Mouse (Mus musculus) kidney, postnatal 25 days (tissue): ENCODE measurements around the gene Adssl1.

Source experiments
- DNase-seq, 2 experiments: peaks; one replicate each; pipeline ENCODE4 v3.0.0; 2021; ENCODE audit warnings: mixed read lengths in 2 of 2

Gene Adssl1

DNA sequence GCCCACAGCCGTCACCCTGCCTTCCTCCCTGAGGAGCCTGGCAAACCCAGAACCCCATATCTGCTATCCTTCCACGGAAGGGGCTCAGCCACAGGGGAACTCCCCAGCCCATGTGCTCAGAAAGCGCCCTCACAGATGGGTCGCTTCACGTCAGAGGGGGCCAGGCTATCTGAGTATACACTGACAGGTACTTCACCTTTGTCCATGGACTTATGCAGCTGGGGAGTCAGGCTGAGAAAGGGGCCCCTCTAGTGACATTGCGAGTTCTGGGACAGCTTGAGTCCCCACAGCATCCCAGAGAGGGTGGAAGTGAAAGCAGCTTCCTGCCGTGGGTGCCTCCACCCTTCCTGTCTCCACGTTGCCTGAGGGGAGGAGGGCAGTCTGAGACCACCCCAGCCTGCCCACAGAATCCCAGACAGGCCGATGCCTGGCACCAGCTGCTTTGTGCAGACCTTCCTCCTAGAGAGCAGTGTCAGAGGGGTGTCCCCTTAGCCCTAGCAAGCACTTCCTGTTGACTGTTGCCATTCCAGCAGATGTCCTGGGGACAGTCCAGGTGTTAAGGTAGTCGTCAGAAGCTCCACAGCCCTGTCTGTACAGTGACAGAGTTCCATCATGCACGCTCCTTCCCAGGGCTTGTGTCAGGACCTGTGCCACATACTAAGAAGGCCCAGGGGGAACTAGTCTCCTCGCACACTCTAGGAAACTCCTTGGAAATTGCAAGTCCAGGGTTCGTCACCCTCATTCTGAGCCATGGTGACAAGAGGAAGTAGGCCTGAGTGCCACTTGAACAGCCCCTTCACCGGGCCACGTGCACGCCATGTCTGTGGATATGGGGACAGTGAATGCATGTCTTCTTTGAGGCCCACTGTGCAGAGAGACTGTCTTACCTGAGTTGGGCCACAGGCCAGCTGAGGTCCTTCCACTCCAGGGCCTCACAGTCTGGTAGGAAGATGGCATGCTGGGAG, 25.6 kb upstream of the Adssl1 start:
- DNase-seq: no peak

DNA sequence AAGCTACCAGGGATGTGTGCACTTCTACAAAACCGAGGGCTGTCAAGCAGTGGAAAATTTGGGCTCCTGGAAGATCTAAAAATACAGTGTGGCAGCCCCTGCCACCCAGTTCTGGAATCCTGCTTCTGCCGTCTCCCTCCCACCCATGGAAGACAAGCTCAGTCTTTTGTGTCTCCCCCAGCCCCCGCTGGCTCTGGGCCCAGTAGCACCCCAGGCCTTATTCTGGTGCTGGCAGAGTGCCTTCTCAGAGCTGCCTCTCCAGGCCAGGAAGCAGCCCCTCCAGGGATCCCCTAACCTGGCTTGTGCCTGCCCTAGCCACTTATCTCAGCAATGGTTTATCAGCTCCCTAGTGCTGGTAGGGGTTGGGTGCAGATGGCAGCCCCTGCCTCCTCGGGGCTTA, 24.9 kb upstream of the Adssl1 start:
- DNase-seq: no peak

- peak in 1 of 2 experiments; percentile 52 for DNase-seq
Observed at GRCm38 (mm10) chr12:112595626-112596025, 24.2 kb upstream of the Adssl1 start.

DNA sequence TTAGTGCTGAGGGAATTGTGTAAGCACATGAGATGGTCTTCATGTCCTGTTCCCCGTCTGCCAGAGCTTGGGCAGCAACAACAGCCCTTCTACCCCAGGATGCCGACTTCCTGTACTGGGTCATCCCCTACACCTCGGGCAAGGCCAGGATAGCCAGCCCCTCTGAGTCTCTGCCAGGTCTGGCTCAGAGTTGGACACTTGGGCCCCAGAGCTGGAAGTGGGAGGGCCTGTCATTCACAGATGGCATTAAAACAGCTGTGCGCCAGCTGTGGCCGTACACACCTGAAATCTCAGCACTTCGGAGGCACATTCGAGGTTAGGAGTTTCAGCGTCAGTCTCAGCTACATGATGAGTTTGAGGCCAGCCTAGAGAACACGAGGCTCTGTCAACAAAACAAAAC, 23.4 kb upstream of the Adssl1 start:
- DNase-seq: no peak

GRCm38 (mm10) chr12:112596891-112597500, 22.8 kb upstream of the Adssl1 start:
- DNase-seq: no peak

DNA sequence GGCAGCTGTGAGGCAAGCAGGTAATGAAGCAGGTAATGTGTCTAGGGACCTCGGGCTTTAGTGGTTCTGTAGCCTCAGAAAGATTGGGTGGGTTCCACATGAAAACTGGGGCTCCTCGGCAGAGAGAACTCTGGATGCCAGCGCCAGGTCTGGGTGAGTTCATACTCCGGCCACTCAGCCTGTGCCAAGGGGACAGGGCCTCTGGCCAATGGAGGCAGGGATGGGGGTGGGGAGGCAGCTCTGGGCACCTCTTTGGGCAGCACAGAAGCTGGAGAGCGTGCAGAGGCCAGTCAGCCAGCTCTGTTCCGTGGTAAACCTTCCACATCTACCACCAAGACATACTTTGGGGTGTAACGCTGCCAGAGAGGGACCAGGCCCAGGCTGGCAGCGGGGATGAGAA, 22.2 kb upstream of the Adssl1 start:
- no peak for DNase-seq

DNA sequence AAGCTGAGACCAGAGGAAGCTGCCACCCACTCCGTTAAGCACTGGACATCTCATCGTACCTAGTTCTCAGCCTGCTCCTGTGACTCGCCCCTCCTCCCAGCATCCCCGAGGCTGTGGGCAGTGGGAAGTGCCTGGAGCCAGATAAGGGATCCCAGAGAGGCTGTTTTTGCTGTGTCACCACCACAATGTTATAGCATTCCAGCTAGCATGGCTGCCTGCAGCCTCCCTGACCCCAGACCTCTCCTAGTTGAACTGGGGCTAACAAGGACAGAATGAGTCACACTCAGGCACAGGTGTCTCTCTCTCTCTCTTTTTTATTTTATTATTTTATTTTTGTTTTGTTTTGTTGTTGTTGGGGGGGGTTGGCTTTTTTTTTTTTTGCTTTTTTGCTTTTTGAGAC, 20.6 kb upstream of the Adssl1 start:
- DNase-seq: no peak

DNA sequence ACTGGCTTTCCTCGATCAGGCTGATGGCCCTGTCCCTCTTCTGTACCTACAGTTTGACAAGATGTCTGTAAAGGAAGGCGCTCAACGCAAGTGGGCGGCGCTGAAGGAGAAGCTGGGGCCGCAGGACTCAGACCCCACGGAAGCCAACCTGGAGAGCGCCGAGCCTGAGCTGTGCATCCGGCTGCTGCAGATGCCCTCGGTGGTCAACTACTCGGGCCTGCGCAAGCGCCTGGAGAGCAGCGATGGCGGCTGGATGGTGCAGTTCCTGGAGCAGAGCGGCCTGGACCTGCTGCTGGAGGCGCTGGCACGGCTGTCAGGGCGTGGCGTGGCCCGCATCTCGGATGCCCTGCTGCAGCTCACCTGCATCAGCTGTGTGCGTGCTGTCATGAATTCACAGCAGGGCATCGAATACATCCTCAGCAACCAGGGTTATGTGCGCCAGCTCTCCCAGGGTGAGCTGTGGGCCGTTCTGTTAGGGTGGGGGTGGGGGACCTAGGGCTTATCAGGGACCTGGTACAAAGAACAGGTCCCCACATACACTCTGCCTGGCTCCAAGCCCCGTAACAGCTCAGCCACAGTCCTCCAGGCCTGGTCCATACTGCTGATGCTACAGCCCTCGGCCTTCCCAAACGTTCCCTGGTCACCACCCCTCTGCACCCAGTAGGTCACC, 19.8 kb upstream of the Adssl1 start:
- no peak for DNase-seq

- peak in 1 of 2 experiments; percentile 50 for DNase-seq
Observed at GRCm38 (mm10) chr12:112604022-112604421, 15.8 kb upstream of the Adssl1 start.

DNA sequence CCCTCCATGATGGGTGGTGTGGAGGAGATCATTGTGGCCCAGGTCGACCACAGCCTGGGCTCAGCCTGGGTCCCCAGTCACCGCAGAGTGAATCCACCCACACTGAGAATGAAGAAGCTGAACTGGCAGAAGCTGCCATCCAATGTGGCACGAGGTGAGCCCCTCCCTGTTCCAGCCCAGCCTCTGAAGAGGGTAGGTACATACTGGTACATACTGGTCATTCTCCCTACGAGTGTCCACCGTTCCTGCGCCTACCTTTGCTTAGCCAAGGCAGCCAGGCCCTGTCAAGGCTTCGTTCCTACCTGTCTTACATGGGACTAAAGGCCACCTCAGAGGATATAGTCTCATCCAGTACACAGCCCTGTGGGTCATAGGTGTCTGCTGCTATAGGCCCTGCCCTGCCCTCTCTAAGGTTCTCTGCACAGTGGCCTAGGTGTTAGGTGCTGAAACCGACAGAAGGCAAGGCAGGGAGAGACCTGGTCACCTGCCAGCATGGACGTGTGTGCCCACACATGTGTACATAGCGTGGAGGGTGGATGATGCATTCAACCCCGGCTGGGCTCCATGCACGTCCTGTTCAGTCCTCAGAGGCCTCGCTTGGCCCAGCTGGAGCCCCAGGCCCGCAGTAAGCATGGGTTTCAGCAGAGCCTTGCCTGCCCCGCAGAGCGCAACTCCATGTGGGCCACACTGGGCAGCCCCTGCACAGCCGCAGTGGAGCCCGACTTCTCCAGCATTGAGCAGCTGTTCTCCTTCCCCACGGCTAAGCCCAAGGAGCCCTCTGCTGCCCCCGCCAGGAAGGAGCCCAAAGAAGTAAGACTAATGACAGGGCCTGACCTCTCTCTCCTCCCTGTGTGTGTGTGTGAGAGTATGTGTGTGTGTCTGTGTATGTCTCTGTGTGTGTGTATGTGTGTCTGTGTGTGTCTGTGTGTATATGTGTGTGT, 14.9 kb upstream of the Adssl1 start:
- peak; percentile 45 to 48 for DNase-seq

DNA sequence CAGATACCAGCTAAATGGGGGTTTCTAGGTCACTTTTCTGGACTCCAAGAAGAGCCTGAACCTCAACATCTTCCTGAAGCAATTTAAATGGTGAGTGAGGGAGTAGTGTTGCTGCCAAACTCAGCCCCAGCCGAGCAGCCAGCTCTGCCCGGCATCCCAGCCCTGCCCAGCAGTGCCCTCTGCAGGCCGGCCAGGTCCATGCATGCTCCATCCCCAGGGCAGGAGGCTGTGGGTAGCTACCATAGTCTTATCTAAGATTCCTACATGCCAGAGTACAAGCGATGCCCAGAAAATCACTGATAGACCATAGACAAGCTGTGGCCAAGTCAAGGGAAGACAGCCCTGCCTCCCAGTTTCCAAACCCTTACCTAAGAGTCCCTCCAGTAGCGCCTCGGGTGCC, 14.1 kb upstream of the Adssl1 start:
- peak; percentile 74 for DNase-seq

DNA sequence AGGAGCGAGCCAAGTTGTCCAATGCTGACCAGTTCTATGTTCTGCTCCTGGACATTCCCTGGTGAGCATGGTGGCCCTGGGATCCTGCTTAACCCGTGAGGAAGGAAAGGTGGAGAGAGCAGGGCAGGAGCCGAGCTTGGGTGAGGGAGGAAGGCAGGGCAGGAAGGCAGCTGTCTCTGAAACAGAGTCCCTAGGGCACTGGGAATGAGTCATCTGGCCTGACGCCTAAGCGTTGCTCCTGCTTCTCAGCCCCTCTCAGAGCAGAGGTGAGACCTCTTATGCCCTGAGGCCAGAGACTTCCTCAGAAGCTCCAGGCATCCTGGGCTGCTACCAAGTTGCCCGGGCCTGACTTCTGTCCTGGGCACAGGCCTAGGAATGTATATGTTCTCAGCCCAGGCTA, 12.8 kb upstream of the Adssl1 start:
- peak; percentile 22 to 41 for DNase-seq

- peak; percentile 38 to 69 for DNase-seq
Observed at GRCm38 (mm10) chr12:112609031-112609430, 10.8 kb upstream of the Adssl1 start.

DNA sequence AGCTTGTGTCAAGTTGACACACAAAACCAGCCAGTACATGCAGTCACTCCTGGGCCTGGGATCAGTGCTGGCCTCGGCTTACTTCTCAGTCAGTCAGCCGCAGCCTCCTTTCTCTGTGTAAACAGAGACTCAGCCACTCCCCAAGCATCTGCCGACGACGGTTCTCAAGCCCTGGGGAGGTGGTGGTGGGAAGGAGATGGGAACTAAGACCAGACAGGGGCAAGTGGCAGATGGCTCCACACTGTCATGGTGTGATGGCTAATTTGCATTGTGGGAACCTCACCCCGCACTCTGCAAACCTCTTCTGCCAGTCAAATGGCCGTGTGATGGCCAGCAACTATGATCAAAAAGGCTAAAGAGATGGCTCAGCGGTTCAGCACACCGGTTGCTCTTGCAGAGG, 3.2 kb upstream of the Adssl1 start:
- DNase-seq: no peak

DNA sequence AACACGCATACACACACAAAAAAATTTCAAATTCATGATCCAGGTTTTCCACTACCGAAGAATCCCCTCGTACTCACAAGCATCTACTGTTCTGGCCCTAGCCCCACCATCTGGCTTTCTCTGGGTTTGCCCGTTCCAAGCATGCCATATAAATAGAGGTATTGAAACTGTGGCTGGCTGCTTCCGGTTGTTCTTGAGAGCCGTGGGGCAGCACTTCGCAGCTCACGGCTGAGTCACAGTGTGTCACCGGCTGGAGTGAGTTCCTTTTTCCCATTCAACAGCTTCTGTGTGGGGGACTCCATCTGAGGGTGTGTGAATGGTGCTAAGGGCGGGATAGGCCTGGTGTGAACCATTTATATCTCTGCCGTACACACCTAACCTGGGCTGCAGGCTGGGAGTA, 2.7 kb upstream of the Adssl1 start:
- DNase-seq: no peak

GRCm38 (mm10) chr12:112617898-112618380, 1.9 kb upstream of the Adssl1 start:
- peak; percentile 73 to 76 for DNase-seq

DNA sequence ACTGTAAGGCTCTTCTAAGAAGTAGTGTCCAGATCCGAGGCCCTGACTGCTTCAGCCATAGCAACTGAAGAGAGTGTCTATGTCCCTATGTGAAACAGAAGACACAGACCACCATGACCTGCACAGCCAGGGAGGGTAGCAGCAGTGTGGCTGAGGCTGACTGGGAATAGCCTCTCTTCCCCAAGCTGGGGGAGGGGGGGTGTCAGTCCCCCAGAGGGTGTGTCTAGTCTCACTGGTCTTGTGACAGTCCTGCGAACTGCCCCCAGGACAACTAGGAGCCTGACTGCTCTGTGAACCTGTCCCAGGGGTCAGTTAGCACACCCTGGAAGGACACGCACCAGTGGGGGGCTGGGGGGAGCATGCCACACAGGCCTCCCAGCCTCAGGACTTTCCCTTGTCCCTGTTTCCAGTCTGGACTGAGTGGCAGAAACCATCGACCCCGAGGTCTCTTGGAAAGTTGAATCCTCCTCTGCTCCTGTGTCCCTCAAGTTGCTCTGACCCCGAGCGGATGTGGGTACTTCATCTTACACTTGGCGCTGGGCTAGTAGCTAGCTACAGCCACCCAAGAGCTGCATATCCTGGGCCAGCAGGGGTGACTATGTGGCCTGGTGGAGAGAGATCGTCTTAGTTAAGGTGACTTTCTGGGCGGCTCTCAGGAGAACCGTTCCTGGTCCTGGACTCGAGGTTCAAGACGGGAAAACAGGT, 712 bp upstream of the Adssl1 start:
- DNase-seq: peak; percentile 41 to 85

GRCm38 (mm10) chr12:112620354-112621061, 663 bp downstream of the Adssl1 start:
- DNase-seq: no peak

DNA sequence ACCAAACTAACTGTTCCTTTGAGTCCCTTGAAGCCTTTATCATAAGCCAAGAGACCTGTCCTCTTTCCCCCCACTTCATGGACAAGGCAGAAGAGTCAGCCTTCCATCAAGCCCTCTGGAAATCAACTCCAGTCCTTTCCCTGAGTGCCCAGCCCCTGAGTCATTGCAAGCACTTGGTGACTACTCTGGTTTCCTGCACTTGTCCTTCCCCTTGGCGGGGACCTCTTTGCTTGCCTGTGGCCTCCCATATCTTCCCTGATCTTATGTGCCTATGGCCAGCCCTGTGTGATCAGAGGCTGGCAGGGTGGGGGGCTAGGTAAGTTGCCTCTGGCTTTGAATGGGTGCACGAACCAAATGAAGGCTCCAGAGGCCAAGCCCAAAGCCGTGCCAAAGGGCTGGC, 2.1 kb downstream of the Adssl1 start:
- DNase-seq: no peak

- peak; percentile 45 for DNase-seq
Observed at GRCm38 (mm10) chr12:112623742-112624141, 3.9 kb downstream of the Adssl1 start.

DNA sequence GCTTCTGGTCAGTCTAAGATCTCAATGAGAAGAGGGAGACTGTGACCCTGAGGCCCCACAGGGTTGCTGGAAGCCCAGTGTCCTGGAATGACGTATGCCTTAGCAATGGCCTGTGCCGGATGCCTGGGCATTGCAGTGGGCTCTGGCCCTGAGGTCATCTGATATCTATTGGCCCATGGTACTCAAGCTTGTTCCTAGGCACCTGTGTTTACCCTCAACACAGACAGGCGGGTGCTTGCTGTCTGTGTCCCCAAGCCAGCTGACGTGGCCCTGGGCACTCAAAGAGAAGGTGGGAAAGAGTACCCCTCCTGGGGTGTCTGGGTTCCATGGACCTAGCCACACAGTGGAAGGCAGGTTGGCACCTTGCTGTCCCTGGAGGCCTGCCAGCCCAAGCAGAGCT, 5.9 kb downstream of the Adssl1 start:
- no peak for DNase-seq
